Mouse (Mus musculus): ENCODE data around the gene Prkca. TPM values are rescaled to one million over a fixed set of nuclear protein-coding genes. Genes with fewer than 3 reads are reported as not detected.

Prkca gene
- polyA plus RNA-seq, 1 experiment from 2014 or later: 13.5 TPM

- H3K9me3 ChIP-seq (ENCODE audit: control insufficient read depth, low read length): no peaks in the 10 kb centered on the region
- no peak overlapping the region for H3K4me3 ChIP-seq (ENCODE audit: low read depth, low read length)
- 82% methylated on average over 9 of the region's 10 CpGs for WGBS
- DNase-seq (ENCODE audit: low spot score) (no peak), ATAC-seq (ENCODE audit: low read depth) (no peak)
- H3K27ac ChIP-seq (replicated peaks; ENCODE audit: low read depth, low read length): no peak overlapping the region
- peaks cover 20% of the 10 kb centered on the region for H3K36me3 ChIP-seq (ENCODE audit: control insufficient read depth, insufficient read depth, low read length)
- no peak overlapping the region for H3K4me2 ChIP-seq (ENCODE audit: low read depth, low read length)
- H3K4me1 ChIP-seq (ENCODE audit: control insufficient read depth, insufficient read depth, low read length): no peaks in the 10 kb centered on the region
- H3K27me3 ChIP-seq (replicated peaks; ENCODE audit: control insufficient read depth, insufficient read depth, low read length): no peaks in the 10 kb centered on the region
- no peak overlapping the region for H3K9ac ChIP-seq (ENCODE audit: low read depth, low read length)
Measured at GRCm38 (mm10) chr11:107955191-107956062, 388.3 kb downstream of the Prkca start.

- Histone ChIP-seq H3K4me2 (ENCODE audit: low read depth, low read length) (no peak overlapping the region), H3K36me3 (ENCODE audit: control insufficient read depth, insufficient read depth, low read length) (peaks cover 15% of the 10 kb centered on the region; the same call in 1 of the 2 replicates), H3K27ac (replicated peaks; ENCODE audit: low read depth, low read length) (no peak overlapping the region), H3K9me3 (ENCODE audit: control insufficient read depth, low read length) (no peaks in the 10 kb centered on the region), H3K9ac (ENCODE audit: low read depth, low read length) (no peak overlapping the region), H3K4me3 (ENCODE audit: low read depth, low read length) (no peak overlapping the region), H3K27me3 (replicated peaks; ENCODE audit: control insufficient read depth, insufficient read depth, low read length) (no peaks in the 10 kb centered on the region), H3K4me1 (ENCODE audit: control insufficient read depth, insufficient read depth, low read length) (no peaks in the 10 kb centered on the region)
- 82% methylated on average over 11 of the region's 11 CpGs for WGBS
- no peak for DNase-seq (ENCODE audit: low spot score)
- ATAC-seq (ENCODE audit: low read depth): no peak
Measured at GRCm38 (mm10) chr11:107951431-107951830, 392.3 kb downstream of the Prkca start.

- Histone ChIP-seq H3K27ac (replicated peaks; ENCODE audit: low read depth, low read length) (no peak overlapping the region), H3K36me3 (ENCODE audit: control insufficient read depth, insufficient read depth, low read length) (peaks cover 23% of the 10 kb centered on the region; the same call in 1 of the 2 replicates), H3K9me3 (ENCODE audit: control insufficient read depth, low read length) (no peaks in the 10 kb centered on the region), H3K27me3 (replicated peaks; ENCODE audit: control insufficient read depth, insufficient read depth, low read length) (no peaks in the 10 kb centered on the region), H3K4me1 (ENCODE audit: control insufficient read depth, insufficient read depth, low read length) (no peaks in the 10 kb centered on the region), H3K4me2 (ENCODE audit: low read depth, low read length) (no peak overlapping the region), H3K9ac (ENCODE audit: low read depth, low read length) (no peak overlapping the region), H3K4me3 (ENCODE audit: low read depth, low read length) (no peak overlapping the region)
- ATAC-seq (ENCODE audit: low read depth) (no peak), DNase-seq (ENCODE audit: low spot score) (no peak)
- 88% methylated on average over 4 of the region's 4 CpGs for WGBS
Measured at GRCm38 (mm10) chr11:107950658-107951057, 393.1 kb downstream of the Prkca start.

DNA sequence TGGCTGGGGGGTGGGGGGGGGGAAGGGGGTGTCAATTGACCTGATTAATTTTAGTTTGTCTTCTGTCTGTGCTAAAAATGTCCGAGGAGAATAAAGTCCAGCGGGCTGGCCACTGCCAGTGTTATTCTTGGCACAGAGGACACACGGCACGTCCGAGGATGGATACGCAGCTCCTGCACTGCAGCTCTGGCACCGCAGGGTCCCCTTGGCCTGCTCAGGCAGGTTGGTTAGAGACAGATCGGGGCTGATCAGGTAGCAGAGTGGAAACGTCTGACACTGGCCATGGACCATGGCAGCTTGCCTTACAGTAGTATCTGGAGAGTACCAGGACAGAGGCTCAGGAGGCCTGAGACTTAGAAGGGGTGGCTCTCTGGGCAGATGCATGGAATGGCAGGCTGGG is 393.5 kb downstream of the Prkca start:
- H3K9me3 ChIP-seq (ENCODE audit: control insufficient read depth, low read length): no peaks in the 10 kb centered on the region
- peaks cover 27% of the 10 kb centered on the region; the same call in 1 of the 2 replicates for H3K36me3 ChIP-seq (ENCODE audit: control insufficient read depth, insufficient read depth, low read length)
- no peaks in the 10 kb centered on the region for H3K27me3 ChIP-seq (replicated peaks; ENCODE audit: control insufficient read depth, insufficient read depth, low read length)
- H3K4me2 ChIP-seq (ENCODE audit: low read depth, low read length): no peak overlapping the region
- no peak overlapping the region for H3K27ac ChIP-seq (replicated peaks; ENCODE audit: low read depth, low read length)
- no peak overlapping the region for H3K9ac ChIP-seq (ENCODE audit: low read depth, low read length)
- no peak overlapping the region for H3K4me3 ChIP-seq (ENCODE audit: low read depth, low read length)
- H3K4me1 ChIP-seq (ENCODE audit: control insufficient read depth, insufficient read depth, low read length): no peaks in the 10 kb centered on the region
- ATAC-seq (ENCODE audit: low read depth): no peak
- no peak for DNase-seq (ENCODE audit: low spot score)
- 80% methylated on average over 9 of the region's 9 CpGs for WGBS

DNA sequence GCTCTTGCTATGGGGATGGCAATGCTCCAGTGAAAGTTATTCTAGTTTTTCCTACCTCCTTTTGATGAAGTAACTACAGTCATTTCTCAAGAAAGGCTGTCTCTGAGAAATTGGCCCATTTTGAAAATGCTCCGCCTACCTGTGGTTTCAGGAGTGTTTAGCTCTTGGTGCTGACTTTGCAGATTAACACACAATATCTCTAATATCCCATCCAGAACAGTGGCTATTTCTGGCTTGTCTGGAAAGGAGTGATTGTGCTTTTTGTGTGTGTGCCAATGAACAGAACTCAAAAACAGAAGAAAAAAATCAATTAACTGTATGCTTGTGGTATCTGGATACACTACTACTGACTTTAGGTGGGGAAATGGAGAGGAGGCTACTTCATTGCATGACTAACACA is 395.8 kb downstream of the Prkca start:
- no peaks in the 10 kb centered on the region for H3K9me3 ChIP-seq (ENCODE audit: control insufficient read depth, low read length)
- no peak overlapping the region for H3K4me2 ChIP-seq (ENCODE audit: low read depth, low read length)
- no peaks in the 10 kb centered on the region for H3K27me3 ChIP-seq (replicated peaks; ENCODE audit: control insufficient read depth, insufficient read depth, low read length)
- H3K27ac ChIP-seq (replicated peaks; ENCODE audit: low read depth, low read length): no peak overlapping the region
- H3K4me1 ChIP-seq (ENCODE audit: control insufficient read depth, insufficient read depth, low read length): no peaks in the 10 kb centered on the region
- WGBS: 97% methylated on average over 1 of the region's 1 CpGs
- no peak overlapping the region for H3K4me3 ChIP-seq (ENCODE audit: low read depth, low read length)
- no peak overlapping the region for H3K9ac ChIP-seq (ENCODE audit: low read depth, low read length)
- DNase-seq (ENCODE audit: low spot score) (no peak), ATAC-seq (ENCODE audit: low read depth) (no peak)
- H3K36me3 ChIP-seq (ENCODE audit: control insufficient read depth, insufficient read depth, low read length): peaks cover 26% of the 10 kb centered on the region; the same call in 1 of the 2 replicates

GRCm38 (mm10) chr11:107946823-107947222 is 396.9 kb downstream of the Prkca start:
- Histone ChIP-seq H3K4me3 (ENCODE audit: low read depth, low read length) (no peak overlapping the region), H3K9me3 (ENCODE audit: control insufficient read depth, low read length) (no peaks in the 10 kb centered on the region), H3K9ac (ENCODE audit: low read depth, low read length) (no peak overlapping the region), H3K4me1 (ENCODE audit: control insufficient read depth, insufficient read depth, low read length) (no peaks in the 10 kb centered on the region), H3K36me3 (ENCODE audit: control insufficient read depth, insufficient read depth, low read length) (peaks cover 24% of the 10 kb centered on the region; the same call in 1 of the 2 replicates), H3K27me3 (replicated peaks; ENCODE audit: control insufficient read depth, insufficient read depth, low read length) (no peaks in the 10 kb centered on the region), H3K27ac (replicated peaks; ENCODE audit: low read depth, low read length) (no peak overlapping the region), H3K4me2 (ENCODE audit: low read depth, low read length) (no peak overlapping the region)
- ATAC-seq (ENCODE audit: low read depth) (no peak), DNase-seq (ENCODE audit: low spot score) (no peak)
- 49% methylated on average over 5 of the region's 5 CpGs for WGBS

GRCm38 (mm10) chr11:107936929-107937328 is 406.8 kb downstream of the Prkca start:
- no peak overlapping the region for H3K4me2 ChIP-seq (ENCODE audit: low read depth, low read length)
- H3K27me3 ChIP-seq (replicated peaks; ENCODE audit: control insufficient read depth, insufficient read depth, low read length): no peaks in the 10 kb centered on the region
- WGBS: 92% methylated on average over 2 of the region's 2 CpGs
- no peak overlapping the region for H3K27ac ChIP-seq (replicated peaks; ENCODE audit: low read depth, low read length)
- no peaks in the 10 kb centered on the region for H3K4me1 ChIP-seq (ENCODE audit: control insufficient read depth, insufficient read depth, low read length)
- H3K4me3 ChIP-seq (ENCODE audit: low read depth, low read length): no peak overlapping the region
- H3K9ac ChIP-seq (ENCODE audit: low read depth, low read length): no peak overlapping the region
- peaks cover 16% of the 10 kb centered on the region for H3K9me3 ChIP-seq (ENCODE audit: control insufficient read depth, low read length)
- DNase-seq (ENCODE audit: low spot score): no peak
- H3K36me3 ChIP-seq (ENCODE audit: control insufficient read depth, insufficient read depth, low read length): peaks cover 16% of the 10 kb centered on the region
- no peak for ATAC-seq (ENCODE audit: low read depth)

- no peaks in the 10 kb centered on the region for H3K27me3 ChIP-seq (replicated peaks; ENCODE audit: control insufficient read depth, insufficient read depth, low read length)
- H3K9me3 ChIP-seq (ENCODE audit: control insufficient read depth, low read length): no peaks in the 10 kb centered on the region
- DNase-seq (ENCODE audit: low spot score) (no peak), ATAC-seq (ENCODE audit: low read depth) (no peak)
- H3K27ac ChIP-seq (replicated peaks; ENCODE audit: low read depth, low read length): no peak overlapping the region
- H3K9ac ChIP-seq (ENCODE audit: low read depth, low read length): no peak overlapping the region
- H3K4me3 ChIP-seq (ENCODE audit: low read depth, low read length): no peak overlapping the region
- H3K36me3 ChIP-seq (ENCODE audit: control insufficient read depth, insufficient read depth, low read length): no peaks in the 10 kb centered on the region
- H3K4me2 ChIP-seq (ENCODE audit: low read depth, low read length): no peak overlapping the region
- H3K4me1 ChIP-seq (ENCODE audit: control insufficient read depth, insufficient read depth, low read length): no peaks in the 10 kb centered on the region
- 58% methylated on average over 7 of the region's 7 CpGs for WGBS
Measured at GRCm38 (mm10) chr11:107931721-107932120, 412.0 kb downstream of the Prkca start.

DNA sequence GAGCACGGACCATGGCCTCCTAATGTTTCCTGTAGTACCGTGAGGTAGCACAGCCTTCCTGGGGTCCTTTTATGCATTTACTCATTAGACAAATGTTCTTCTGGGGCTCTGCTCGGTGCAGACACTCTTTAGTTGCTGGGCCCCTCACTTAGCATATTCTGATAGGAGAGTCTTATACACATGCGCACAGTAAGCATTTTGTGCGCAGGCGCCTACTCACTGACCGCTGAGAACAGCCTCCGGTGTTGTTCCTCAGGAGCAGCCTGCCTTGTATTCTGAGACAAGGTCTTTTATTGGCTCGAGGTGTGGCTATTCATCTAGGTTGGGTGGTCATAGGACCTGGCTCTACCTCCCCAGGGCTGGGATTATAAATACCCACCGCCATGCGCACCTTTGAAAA is 412.4 kb downstream of the Prkca start:
- Histone ChIP-seq H3K4me1 (ENCODE audit: control insufficient read depth, insufficient read depth, low read length) (no peaks in the 10 kb centered on the region), H3K4me3 (ENCODE audit: low read depth, low read length) (no peak overlapping the region), H3K9ac (ENCODE audit: low read depth, low read length) (no peak overlapping the region), H3K27ac (replicated peaks; ENCODE audit: low read depth, low read length) (no peak overlapping the region), H3K27me3 (replicated peaks; ENCODE audit: control insufficient read depth, insufficient read depth, low read length) (no peaks in the 10 kb centered on the region), H3K36me3 (ENCODE audit: control insufficient read depth, insufficient read depth, low read length) (no peaks in the 10 kb centered on the region), H3K9me3 (ENCODE audit: control insufficient read depth, low read length) (no peaks in the 10 kb centered on the region), H3K4me2 (ENCODE audit: low read depth, low read length) (no peak overlapping the region)
- WGBS: 84% methylated on average over 11 of the region's 11 CpGs
- DNase-seq (ENCODE audit: low spot score) (no peak), ATAC-seq (ENCODE audit: low read depth) (no peak)

Measured in embryonic facial prominence, embryonic 14.5 days (tissue).